Mouse (Mus musculus) kidney, postnatal 14 days (tissue): Measurements from ENCODE around the gene Tnfsf10.

ENCODE experiments used
- DNase-seq: peaks from one replicate; pipeline ENCODE4 v3.0.0; 2022; ENCODE audit warnings: mixed read lengths

Tnfsf10 gene

GRCm38 (mm10) chr3:27371725-27372650 is 55.2 kb downstream of the Tnfsf10 start:
- no peak for DNase-seq

GRCm38 (mm10) chr3:27374396-27374795 is 57.6 kb downstream of the Tnfsf10 start:
- DNase-seq = no peak

- DNase-seq = no peak
Measured at GRCm38 (mm10) chr3:27377935-27378334, 61.1 kb downstream of the Tnfsf10 start.

GRCm38 (mm10) chr3:27384836-27385235 is 68.0 kb downstream of the Tnfsf10 start:
- DNase-seq = no peak

- DNase-seq = no peak
Measured at GRCm38 (mm10) chr3:27389923-27390322, 73.1 kb downstream of the Tnfsf10 start.
